Mouse (Mus musculus) liver, adult 2 months (tissue): ENCODE measurements around the gene R3hcc1l. TPM values are rescaled to one million over a fixed set of nuclear protein-coding genes. Genes with fewer than 3 reads are reported as not detected.

Experiments used
- DNase-seq: peaks from one replicate; pipeline ENCODE4 v3.0.0-alpha.2; 2011; ENCODE audit warnings: low read depth, low spot score; ENCODE audit errors: extremely low read depth
- H3K27ac ChIP-seq: fragments of 200-500 bp; replicated peaks from 2 replicates; pipeline ENCODE4 v1.5.1; 2012; ENCODE audit warnings: low read depth, mild to moderate bottlenecking, control low read depth, inconsistent platforms, low read length; ENCODE audit not compliant: insufficient read depth
- H3K27me3 ChIP-seq: fragments of 200-500 bp; 2 replicates; pipeline ENCODE4 v1.6.1; 2012; ENCODE audit warnings: mild to moderate bottlenecking, moderate library complexity, low read length, inconsistent platforms; ENCODE audit not compliant: control insufficient read depth, insufficient read depth
- H3K36me3 ChIP-seq: fragments of 200-500 bp; 2 replicates; pipeline ENCODE4 v1.6.1; 2012; ENCODE audit warnings: low read length, inconsistent platforms; ENCODE audit not compliant: control insufficient read depth, insufficient read depth
- H3K4me1 ChIP-seq: fragments of 200-500 bp; 2 replicates; pipeline ENCODE4 v1.6.1; 2011; ENCODE audit warnings: low read length; ENCODE audit not compliant: control insufficient read depth, insufficient read depth
- H3K4me3 ChIP-seq: fragments of 200-500 bp; 2 replicates; pipeline ENCODE4 v1.5.1; 2011; ENCODE audit warnings: low read depth, mild to moderate bottlenecking, control low read depth, low read length, moderate library complexity; ENCODE audit not compliant: insufficient read depth
- H3K79me2 ChIP-seq: fragments of 200-500 bp; 2 replicates; pipeline ENCODE4 v1.6.1; 2012; ENCODE audit warnings: inconsistent platforms, mild to moderate bottlenecking, low read length, moderate library complexity; ENCODE audit not compliant: control insufficient read depth, insufficient read depth
- H3K9ac ChIP-seq: fragments of 200-500 bp; 2 replicates; pipeline ENCODE4 v1.6.1; 2012; ENCODE audit warnings: low read depth, mild to moderate bottlenecking, control low read depth, inconsistent platforms, low read length
- CTCF ChIP-seq: fragments of 200-500 bp; IDR thresholded peaks from 2 replicates; pipeline ENCODE4 v1.5.1; 2011; ENCODE audit warnings: low read depth, low read length, control low read depth
- POLR2A ChIP-seq: fragments of 200-500 bp; IDR thresholded peaks from 2 replicates; pipeline ENCODE4 v1.6.1; 2011; ENCODE audit warnings: low read length, control low read depth; ENCODE audit not compliant: insufficient read depth; ENCODE audit errors: extremely low read depth
- WGBS: fragments of 180-500 bp; shearing (Covaris S2); methylation state at CpG from one replicate; pipeline ENCODE4 v1.1.7; 2018; 5-methylcytosine and 5-hydroxymethylcytosine counted together
- polyA plus RNA-seq: library from polyadenylated mRNA; depleted of rRNA; stranded (reverse); fragments of >200 nt; gene quantifications from 2 replicates; pipeline ENCODE4 v1.2.3, GENCODE M21; 2012
- total RNA-seq: library from RNA; depleted of rRNA; stranded (reverse); fragments of >200 nt; gene quantifications from 2 replicates; pipeline ENCODE4 v1.2.3, GENCODE M21; 2014

The R3hcc1l gene
- total and polyA plus RNA-seq, 2 experiments: 2.4 to 14.7 TPM

GRCm38 (mm10) chr19:42487261-42487660 is 31.3 kb upstream of the R3hcc1l start:
- TF ChIP-seq POLR2A (no peak), CTCF (no peak)
- H3K4me3 ChIP-seq: no peak overlapping the region
- peaks cover 4% of the 10 kb centered on the region; the same call in 1 of the 2 replicates for H3K4me1 ChIP-seq
- no peak overlapping the region for H3K27ac ChIP-seq
- no peaks in the 10 kb centered on the region for H3K79me2 ChIP-seq
- no peaks in the 10 kb centered on the region for H3K36me3 ChIP-seq
- peak; percentile 90 for DNase-seq
- H3K27me3 ChIP-seq: no peaks in the 10 kb centered on the region
- 24% methylated on average over 3 of the region's 3 CpGs for WGBS
- H3K9ac ChIP-seq: no peak overlapping the region

GRCm38 (mm10) chr19:42493257-42493917 is 25.2 kb upstream of the R3hcc1l start:
- Histone ChIP-seq H3K27me3 (no peaks in the 10 kb centered on the region), H3K9ac (no peak overlapping the region), H3K79me2 (no peaks in the 10 kb centered on the region), H3K36me3 (no peaks in the 10 kb centered on the region), H3K4me3 (no peak overlapping the region), H3K27ac (no peak overlapping the region), H3K4me1 (peaks cover 4% of the 10 kb centered on the region; the same call in 1 of the 2 replicates)
- no peak for DNase-seq
- 80% methylated on average over 5 of the region's 5 CpGs for WGBS
- TF ChIP-seq CTCF: no peak
- TF ChIP-seq POLR2A: no peak

- H3K9ac ChIP-seq: no peak overlapping the region
- H3K79me2 ChIP-seq: no peaks in the 10 kb centered on the region
- H3K27me3 ChIP-seq: no peaks in the 10 kb centered on the region
- no peak for TF ChIP-seq POLR2A
- WGBS: 72% methylated on average over 3 of the region's 3 CpGs
- H3K36me3 ChIP-seq: no peaks in the 10 kb centered on the region
- peaks cover 2% of the 10 kb centered on the region; the same call in 1 of the 2 replicates for H3K4me1 ChIP-seq
- H3K27ac ChIP-seq: no peak overlapping the region
- no peak for DNase-seq
- H3K4me3 ChIP-seq: no peak overlapping the region
Observed at GRCm38 (mm10) chr19:42504156-42504555, 14.4 kb upstream of the R3hcc1l start.

GRCm38 (mm10) chr19:42509625-42510024 is 8.9 kb upstream of the R3hcc1l start:
- WGBS: 35% methylated on average over 9 of the region's 9 CpGs
- Histone ChIP-seq H3K4me1 (peaks cover 12% of the 10 kb centered on the region), H3K36me3 (no peaks in the 10 kb centered on the region), H3K27ac (peak overlapping the region; percentile 78), H3K79me2 (no peaks in the 10 kb centered on the region), H3K27me3 (no peaks in the 10 kb centered on the region), H3K9ac (peak overlapping the region; percentile 60), H3K4me3 (no peak overlapping the region)
- peak; percentile 82 for DNase-seq
- TF ChIP-seq CTCF: no peak
- no peak for TF ChIP-seq POLR2A

- peak; percentile 21; the same call in 1 of the 2 replicates for TF ChIP-seq CTCF
- TF ChIP-seq POLR2A: 0 out of 2 replicates have a peak, but pooled peaks have one; percentile 12
- peak overlapping the region; percentile 93 for H3K27ac ChIP-seq
- no peak overlapping the region for H3K4me3 ChIP-seq
- DNase-seq: peak; percentile 97
- no peaks in the 10 kb centered on the region for H3K79me2 ChIP-seq
- H3K36me3 ChIP-seq: no peaks in the 10 kb centered on the region
- peak overlapping the region; percentile 60 for H3K9ac ChIP-seq
- H3K27me3 ChIP-seq: no peaks in the 10 kb centered on the region
- WGBS: 14% methylated on average over 16 of the region's 16 CpGs
- H3K4me1 ChIP-seq: peaks cover 12% of the 10 kb centered on the region
Observed at GRCm38 (mm10) chr19:42510276-42511171, 8.0 kb upstream of the R3hcc1l start.
